Mouse (Mus musculus) midbrain, embryonic 11.5 days (tissue): ENCODE data around the gene Osbpl10. TPM values are rescaled to one million over a fixed set of nuclear protein-coding genes. Genes with fewer than 3 reads are reported as not detected.

Experiments
- ATAC-seq: fragments of 200-750 bp; cut with Nextera tagmentation; 2 replicates; pipeline ENCODE4 v1.8.0; 2017; ENCODE audit warnings: moderate TSS enrichment, moderate library complexity; ENCODE audit not compliant: low FRiP score
- DNase-seq: peaks from one replicate; pipeline ENCODE4 v3.0.0; 2015; ENCODE audit warnings: low spot score; ENCODE audit errors: missing footprints
- H3K27ac ChIP-seq: fragments of 300-500 bp; sonication (generic); 2 replicates; pipeline ENCODE4 v1.5.1; 2014; ENCODE audit warnings: low read depth, low read length
- H3K27me3 ChIP-seq: fragments of 300-500 bp; sonication (generic); 2 replicates; pipeline ENCODE4 v1.6.1; 2014; ENCODE audit warnings: mild to moderate bottlenecking, low read length, moderate library complexity, mixed read lengths; ENCODE audit not compliant: control insufficient read depth, insufficient read depth
- H3K36me3 ChIP-seq: fragments of 300-500 bp; sonication (generic); 2 replicates; pipeline ENCODE4 v1.6.1; 2014; ENCODE audit warnings: mild to moderate bottlenecking, low read length, moderate library complexity, mixed read lengths; ENCODE audit not compliant: control insufficient read depth, insufficient read depth
- H3K4me1 ChIP-seq: fragments of 300-500 bp; sonication (generic); 2 replicates; pipeline ENCODE4 v1.6.1; 2014; ENCODE audit warnings: low read length; ENCODE audit not compliant: control insufficient read depth, insufficient read depth
- H3K4me2 ChIP-seq: fragments of 300-500 bp; sonication (generic); 2 replicates; pipeline ENCODE4 v1.6.1; 2014; ENCODE audit warnings: mild to moderate bottlenecking, moderate library complexity
- H3K4me3 ChIP-seq: fragments of 300-500 bp; sonication (generic); 2 replicates; pipeline ENCODE4 v1.5.1; 2014; ENCODE audit warnings: low read depth, low read length
- H3K9ac ChIP-seq: fragments of 300-500 bp; sonication (generic); 2 replicates; pipeline ENCODE4 v1.6.1; 2014; ENCODE audit warnings: low read length
- H3K9me3 ChIP-seq: fragments of 300-500 bp; sonication (generic); 2 replicates; pipeline ENCODE4 v1.6.1; 2016; ENCODE audit warnings: low read length; ENCODE audit not compliant: control insufficient read depth
- WGBS: fragments of 180-500 bp; shearing (Covaris S2); extraction: QIAGEN DNeasy Blood & Tissue Kit; methylation state at CpG from one replicate; pipeline ENCODE4 v1.1.7; 2014; 5-methylcytosine and 5-hydroxymethylcytosine counted together
- polyA plus RNA-seq: library from polyadenylated mRNA; unstranded; fragments of >200 nt; fragmentation: Nextera tagmentation; extraction: Ambion mirVana; gene quantifications from 2 replicates; pipeline ENCODE4 v1.2.1, GENCODE M21; 2014

The Osbpl10 gene
- polyA plus RNA-seq, 1 experiment from 2014 or later, result 1.1 TPM

- no peaks in the 10 kb centered on the region for H3K36me3 ChIP-seq
- ATAC-seq (no peak), DNase-seq (peak; percentile 14)
- no peak overlapping the region for H3K4me3 ChIP-seq
- no peaks in the 10 kb centered on the region for H3K27me3 ChIP-seq
- H3K4me1 ChIP-seq, result no peaks in the 10 kb centered on the region
- no peak overlapping the region for H3K9ac ChIP-seq
- 83% methylated on average over 7 of the region's 7 CpGs for WGBS
- H3K27ac ChIP-seq, result no peak overlapping the region
- no peaks in the 10 kb centered on the region for H3K9me3 ChIP-seq
- no peak overlapping the region for H3K4me2 ChIP-seq
Observed at GRCm38 (mm10) chr9:115197082-115197481, 218.7 kb downstream of the Osbpl10 start.

- H3K9me3 ChIP-seq, result no peaks in the 10 kb centered on the region
- no peaks in the 10 kb centered on the region for H3K27me3 ChIP-seq
- WGBS, result 95% methylated on average over 15 of the region's 15 CpGs
- no peak overlapping the region for H3K4me3 ChIP-seq
- no peak overlapping the region for H3K4me2 ChIP-seq
- ATAC-seq (no peak), DNase-seq (peak; percentile 61)
- no peak overlapping the region for H3K9ac ChIP-seq
- no peaks in the 10 kb centered on the region for H3K4me1 ChIP-seq
- no peaks in the 10 kb centered on the region for H3K36me3 ChIP-seq
- H3K27ac ChIP-seq, result no peak overlapping the region
Observed at GRCm38 (mm10) chr9:115200166-115200862, 221.9 kb downstream of the Osbpl10 start.

DNA sequence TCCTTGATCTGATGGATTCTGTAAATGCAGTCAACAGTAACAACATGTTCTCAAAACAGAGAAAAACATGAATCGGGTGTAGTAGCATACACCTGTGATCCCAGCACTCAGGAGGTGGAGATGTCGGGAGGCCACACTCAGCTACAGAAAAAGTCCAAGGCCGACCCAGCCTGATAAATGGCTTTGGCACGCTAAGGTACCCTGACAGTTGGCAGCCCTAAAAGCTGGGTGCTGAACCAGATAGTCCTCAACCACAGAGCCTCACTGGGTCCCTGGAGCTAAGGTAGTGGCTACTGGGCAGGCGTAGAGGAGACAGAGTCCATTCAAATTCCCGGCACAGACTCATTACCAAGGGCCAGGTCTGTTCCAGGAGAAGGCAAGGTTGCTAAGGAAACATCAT, 222.9 kb downstream of the Osbpl10 start:
- H3K36me3 ChIP-seq, result no peaks in the 10 kb centered on the region
- DNase-seq, result peak; percentile 14
- no peak overlapping the region for H3K4me2 ChIP-seq
- 91% methylated on average over 6 of the region's 6 CpGs for WGBS
- no peak overlapping the region for H3K4me3 ChIP-seq
- no peaks in the 10 kb centered on the region for H3K27me3 ChIP-seq
- no peak overlapping the region for H3K27ac ChIP-seq
- no peaks in the 10 kb centered on the region for H3K9me3 ChIP-seq
- no peak for ATAC-seq
- H3K9ac ChIP-seq, result no peak overlapping the region
- no peaks in the 10 kb centered on the region for H3K4me1 ChIP-seq

DNA sequence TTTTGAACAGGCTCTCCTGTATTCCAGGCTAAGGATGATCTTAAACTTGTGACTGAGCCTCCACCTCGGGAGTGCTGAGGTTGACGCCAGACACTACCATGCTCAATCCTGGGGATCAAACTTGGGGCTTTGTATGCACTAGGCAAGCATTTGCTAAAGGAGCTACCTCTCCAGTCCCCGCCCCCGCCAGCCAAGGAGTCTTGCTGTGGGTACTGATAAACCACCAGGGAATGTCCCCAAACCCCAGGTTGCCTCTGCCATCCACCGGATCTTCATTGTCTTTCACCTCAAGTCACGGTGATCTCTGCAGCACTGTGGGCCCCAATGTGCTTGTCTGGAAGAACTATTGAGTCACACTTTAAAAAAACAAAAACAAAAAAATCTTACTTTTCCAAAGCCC, 224.8 kb downstream of the Osbpl10 start:
- no peaks in the 10 kb centered on the region for H3K27me3 ChIP-seq
- H3K27ac ChIP-seq, result no peak overlapping the region
- H3K9ac ChIP-seq, result no peak overlapping the region
- no peak overlapping the region for H3K4me3 ChIP-seq
- ATAC-seq (no peak), DNase-seq (peak; percentile 64)
- H3K4me2 ChIP-seq, result no peak overlapping the region
- H3K9me3 ChIP-seq, result no peaks in the 10 kb centered on the region
- 51% methylated on average over 6 of the region's 6 CpGs for WGBS
- H3K4me1 ChIP-seq, result no peaks in the 10 kb centered on the region
- H3K36me3 ChIP-seq, result no peaks in the 10 kb centered on the region

GRCm38 (mm10) chr9:115205491-115205890, 227.1 kb downstream of the Osbpl10 start:
- 11% methylated on average over 6 of the region's 6 CpGs for WGBS
- no peak overlapping the region for H3K9ac ChIP-seq
- no peak overlapping the region for H3K4me2 ChIP-seq
- ATAC-seq (0 out of 2 replicates have a peak, but pooled peaks have one; percentile 9), DNase-seq (peak; percentile 70)
- H3K9me3 ChIP-seq, result no peaks in the 10 kb centered on the region
- H3K36me3 ChIP-seq, result no peaks in the 10 kb centered on the region
- no peak overlapping the region for H3K27ac ChIP-seq
- H3K4me1 ChIP-seq, result no peaks in the 10 kb centered on the region
- no peak overlapping the region for H3K4me3 ChIP-seq
- no peaks in the 10 kb centered on the region for H3K27me3 ChIP-seq

GRCm38 (mm10) chr9:115206219-115206618, 227.8 kb downstream of the Osbpl10 start:
- no peak overlapping the region for H3K27ac ChIP-seq
- H3K9ac ChIP-seq, result no peak overlapping the region
- H3K4me1 ChIP-seq, result no peaks in the 10 kb centered on the region
- no peaks in the 10 kb centered on the region for H3K27me3 ChIP-seq
- H3K36me3 ChIP-seq, result no peaks in the 10 kb centered on the region
- WGBS, result 74% methylated on average over 5 of the region's 5 CpGs
- no peak overlapping the region for H3K4me2 ChIP-seq
- H3K9me3 ChIP-seq, result no peaks in the 10 kb centered on the region
- H3K4me3 ChIP-seq, result no peak overlapping the region
- no peak for ATAC-seq
- peak; percentile 57 for DNase-seq

- WGBS, result 84% methylated on average over 7 of the region's 7 CpGs
- no peak overlapping the region for H3K9ac ChIP-seq
- ATAC-seq, result no peak
- H3K27me3 ChIP-seq, result no peaks in the 10 kb centered on the region
- H3K9me3 ChIP-seq, result no peaks in the 10 kb centered on the region
- H3K4me3 ChIP-seq, result no peak overlapping the region
- no peak overlapping the region for H3K27ac ChIP-seq
- H3K36me3 ChIP-seq, result no peaks in the 10 kb centered on the region
- DNase-seq, result peak; percentile 44
- H3K4me2 ChIP-seq, result no peak overlapping the region
- H3K4me1 ChIP-seq, result no peaks in the 10 kb centered on the region
Observed at GRCm38 (mm10) chr9:115209737-115210136, 231.4 kb downstream of the Osbpl10 start.

DNA sequence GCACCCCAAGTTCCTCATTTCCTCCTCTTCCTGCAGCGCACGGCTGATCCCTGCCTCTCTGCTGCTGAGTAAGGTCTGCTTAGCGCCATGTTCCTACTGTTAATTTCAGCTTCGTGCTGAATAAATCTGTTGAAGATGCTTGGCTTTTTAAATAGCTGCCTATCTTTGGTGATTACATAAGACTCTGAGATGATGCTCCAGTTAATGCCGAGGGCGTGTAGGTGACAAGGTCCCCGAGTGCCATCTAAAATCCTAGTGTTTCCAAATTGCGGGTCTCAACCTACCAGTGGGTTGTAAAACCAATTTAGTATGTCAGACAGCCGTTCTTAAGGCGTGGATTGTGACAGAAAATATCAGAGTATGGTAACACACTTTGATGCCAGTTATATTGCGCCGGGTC, 232.2 kb downstream of the Osbpl10 start:
- Histone ChIP-seq H3K4me3 (no peak overlapping the region), H3K36me3 (no peaks in the 10 kb centered on the region), H3K9ac (no peak overlapping the region), H3K9me3 (no peaks in the 10 kb centered on the region), H3K4me2 (no peak overlapping the region), H3K27ac (no peak overlapping the region), H3K27me3 (no peaks in the 10 kb centered on the region), H3K4me1 (peaks cover 3% of the 10 kb centered on the region; the same call in 1 of the 2 replicates)
- 89% methylated on average over 12 of the region's 12 CpGs for WGBS
- no peak for ATAC-seq
- peak; percentile 21 for DNase-seq

GRCm38 (mm10) chr9:115213755-115214264, 235.4 kb downstream of the Osbpl10 start:
- Histone ChIP-seq H3K4me3 (no peak overlapping the region), H3K9ac (no peak overlapping the region), H3K9me3 (no peaks in the 10 kb centered on the region), H3K27ac (no peak overlapping the region), H3K4me1 (peaks cover 8% of the 10 kb centered on the region), H3K4me2 (no peak overlapping the region), H3K36me3 (no peaks in the 10 kb centered on the region), H3K27me3 (no peaks in the 10 kb centered on the region)
- peak; percentile 76 for DNase-seq
- WGBS, result 84% methylated on average over 5 of the region's 5 CpGs
- ATAC-seq, result no peak
